Mouse (Mus musculus) heart, embryonic 14.5 days (tissue): Measurements from ENCODE around the gene Smyd2. TPM values are rescaled to one million over a fixed set of nuclear protein-coding genes. Genes with fewer than 3 reads are reported as not detected.

Experiments used
- ATAC-seq: fragments of 200-750 bp; cut with Nextera tagmentation; 2 replicates; pipeline ENCODE4 v1.8.0; 2017; ENCODE audit warnings: low read depth, moderate TSS enrichment; ENCODE audit not compliant: insufficient number of reproducible peaks, insufficient read depth, low FRiP score
- H3K27ac ChIP-seq, 2 experiments: fragments of 200-500 bp in 1 of 2; fragments of 300-500 bp in 1 of 2; sonication (generic) in 1 of 2; replicated peaks in 1 of 2; 2 replicates each; pipeline ENCODE4 v1.5.1; 2012 to 2014; ENCODE audit warnings: low read depth in 2 of 2, low read length in 2 of 2, control low read depth in 1 of 2, mild to moderate bottlenecking in 1 of 2, mixed read lengths in 1 of 2; ENCODE audit not compliant: control insufficient read depth in 1 of 2, insufficient read depth in 1 of 2
- H3K27me3 ChIP-seq: fragments of 300-500 bp; sonication (generic); 2 replicates; pipeline ENCODE4 v1.6.1; 2014; ENCODE audit warnings: mild to moderate bottlenecking, low read length, control low read depth; ENCODE audit not compliant: control insufficient read depth, insufficient read depth
- H3K36me3 ChIP-seq: fragments of 300-500 bp; sonication (generic); 2 replicates; pipeline ENCODE4 v1.6.1; 2014; ENCODE audit warnings: mild to moderate bottlenecking, control low read depth, low read length, mixed read lengths; ENCODE audit not compliant: control insufficient read depth, insufficient read depth
- H3K4me1 ChIP-seq, 2 experiments: fragments of 200-500 bp in 1 of 2; fragments of 300-500 bp in 1 of 2; sonication (generic) in 1 of 2; 2 replicates each; pipeline ENCODE4 v1.6.1; 2012 to 2014; ENCODE audit warnings: low read length in 2 of 2, control low read depth in 1 of 2, mixed read lengths in 1 of 2; ENCODE audit not compliant: control insufficient read depth in 2 of 2, insufficient read depth in 2 of 2
- H3K4me2 ChIP-seq: fragments of 300-500 bp; sonication (generic); 2 replicates; pipeline ENCODE4 v1.6.1; 2014; ENCODE audit warnings: mild to moderate bottlenecking, low read length
- H3K4me3 ChIP-seq, 2 experiments: fragments of 200-500 bp in 1 of 2; fragments of 300-500 bp in 1 of 2; sonication (generic) in 1 of 2; 2 replicates each; pipeline ENCODE4 v1.5.1; 2012 to 2014; ENCODE audit warnings: low read length in 2 of 2, mild to moderate bottlenecking in 2 of 2, control low read depth in 1 of 2, low read depth in 1 of 2, moderate library complexity in 1 of 2; ENCODE audit not compliant: control insufficient read depth in 1 of 2, insufficient read depth in 1 of 2
- H3K9ac ChIP-seq: fragments of 300-500 bp; sonication (generic); 2 replicates; pipeline ENCODE4 v1.6.1; 2014; ENCODE audit warnings: mild to moderate bottlenecking, low read length
- H3K9me3 ChIP-seq: fragments of 300-500 bp; sonication (generic); 2 replicates; pipeline ENCODE4 v1.6.1; 2016; ENCODE audit warnings: low read length, control low read depth; ENCODE audit not compliant: control insufficient read depth
- WGBS: fragments of 180-500 bp; shearing (Covaris S2); extraction: QIAGEN DNeasy Blood & Tissue Kit; methylation state at CpG from one replicate; pipeline ENCODE4 v1.1.7; 2014; 5-methylcytosine and 5-hydroxymethylcytosine counted together
- polyA plus RNA-seq: library from polyadenylated mRNA; unstranded; fragments of >200 nt; fragmentation: Nextera tagmentation; extraction: Ambion mirVana; gene quantifications from 2 replicates; pipeline ENCODE4 v1.2.1, GENCODE M21; 2014

Gene Smyd2
- polyA plus RNA-seq, 1 experiment from 2014 or later, result 227 TPM

DNA sequence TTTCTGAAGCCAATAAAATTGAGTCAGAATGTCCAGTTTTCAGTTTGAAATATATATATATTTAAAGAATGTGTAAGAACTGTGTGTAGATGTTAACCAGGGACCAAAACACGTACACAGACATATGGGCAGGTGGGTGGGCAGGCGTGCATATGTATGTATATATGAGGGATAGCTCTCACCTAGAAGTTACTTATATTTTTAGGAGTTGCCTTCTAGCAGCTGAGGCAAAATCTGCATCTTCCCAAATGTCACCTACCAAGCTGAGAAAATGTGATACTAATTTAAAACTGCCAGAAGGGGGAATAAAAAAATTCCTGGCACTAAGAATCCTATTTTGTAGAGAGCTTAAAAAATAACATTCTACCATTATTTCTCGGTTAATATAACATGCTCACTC, 2.4 kb downstream of the Smyd2 start:
- no peak for ATAC-seq
- 84% methylated on average over 3 of the region's 3 CpGs for WGBS
- Histone ChIP-seq H3K27ac (no peak overlapping the region), H3K9me3 (no peaks in the 10 kb centered on the region), H3K27me3 (no peaks in the 10 kb centered on the region), H3K4me2 (peak overlapping the region; percentile 80), H3K9ac (peak overlapping the region; percentile 92), H3K36me3 (0 out of 2 replicates have a peak, but pooled peaks cover 3% of the 10 kb centered on the region), H3K4me1 (peaks cover 26 to 76% of the 10 kb centered on the region in 2 experiments), H3K4me3 (no peak overlapping the region)

DNA sequence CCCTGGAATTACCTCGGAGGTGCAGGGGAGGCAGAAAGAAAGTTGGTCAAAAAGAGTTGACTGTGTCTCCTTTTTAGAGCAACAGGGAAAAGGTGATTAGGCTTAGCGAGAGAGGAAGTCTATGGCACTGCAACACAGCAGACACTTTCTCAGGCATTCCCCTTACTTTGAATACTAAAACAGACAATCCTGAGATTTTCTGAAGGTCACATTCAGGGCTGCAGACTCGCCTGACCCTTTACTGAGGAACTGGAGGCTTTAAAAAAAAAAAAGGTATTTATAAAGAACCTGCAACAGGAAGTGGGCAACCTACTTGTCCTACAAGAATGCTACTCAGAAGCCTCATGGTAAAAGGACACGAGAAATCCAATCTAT, 5.0 kb downstream of the Smyd2 start:
- ATAC-seq, result no peak
- H3K4me1 ChIP-seq, result peaks cover 31 to 81% of the 10 kb centered on the region in 2 experiments
- no peaks in the 10 kb centered on the region for H3K27me3 ChIP-seq
- no peak overlapping the region for H3K4me3 ChIP-seq
- H3K9me3 ChIP-seq, result no peaks in the 10 kb centered on the region
- WGBS, result 42% methylated on average over 4 of the region's 4 CpGs
- peaks cover 16% of the 10 kb centered on the region for H3K36me3 ChIP-seq
- H3K27ac ChIP-seq, result peak overlapping the region; percentile 56 to 78
- peak overlapping the region; percentile 12 for H3K9ac ChIP-seq
- peak overlapping the region; percentile 1 for H3K4me2 ChIP-seq

DNA sequence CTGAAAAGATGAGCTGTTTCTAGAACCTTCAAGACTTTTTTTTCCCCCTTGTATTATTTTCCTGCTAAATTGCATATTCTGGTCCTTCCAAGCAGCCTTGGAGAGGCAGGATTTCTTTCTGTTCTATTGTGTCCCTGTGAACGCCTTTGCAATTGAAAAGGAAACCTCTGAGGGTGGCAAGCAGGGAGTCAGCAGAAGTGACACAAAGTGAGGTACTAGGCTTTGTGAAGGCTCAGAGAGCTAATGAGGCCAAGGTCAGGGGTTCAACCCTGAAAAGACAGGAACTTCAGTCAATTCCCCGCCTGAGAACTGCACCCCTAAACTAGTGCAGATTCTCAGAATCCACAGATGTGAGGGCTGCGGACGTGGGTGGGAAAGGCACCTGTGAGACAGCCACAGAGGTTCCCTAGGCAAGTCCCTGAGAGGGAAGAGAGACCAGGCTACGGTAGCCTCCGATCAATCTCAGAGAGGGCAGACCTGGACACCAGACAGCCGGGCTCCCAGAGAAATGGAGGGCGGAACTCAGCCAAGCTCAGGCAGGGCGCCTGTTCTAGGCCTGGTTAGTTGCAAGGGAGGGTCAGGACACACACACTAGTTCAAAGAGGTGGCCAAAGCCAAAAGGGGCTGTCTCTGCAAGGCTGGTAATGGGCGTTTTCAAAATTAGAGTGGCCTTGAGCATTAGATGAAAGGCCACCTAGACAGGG, 5.6 kb downstream of the Smyd2 start:
- 55% methylated on average over 10 of the region's 10 CpGs for WGBS
- Histone ChIP-seq H3K9ac (peak overlapping the region; percentile 12), H3K4me2 (peak overlapping the region; percentile 1), H3K27me3 (no peaks in the 10 kb centered on the region), H3K36me3 (peaks cover 16% of the 10 kb centered on the region), H3K4me1 (peaks cover 35 to 86% of the 10 kb centered on the region in 2 experiments), H3K4me3 (no peak overlapping the region), H3K27ac (peak overlapping the region; percentile 56 to 78), H3K9me3 (no peaks in the 10 kb centered on the region)
- no peak for ATAC-seq

DNA sequence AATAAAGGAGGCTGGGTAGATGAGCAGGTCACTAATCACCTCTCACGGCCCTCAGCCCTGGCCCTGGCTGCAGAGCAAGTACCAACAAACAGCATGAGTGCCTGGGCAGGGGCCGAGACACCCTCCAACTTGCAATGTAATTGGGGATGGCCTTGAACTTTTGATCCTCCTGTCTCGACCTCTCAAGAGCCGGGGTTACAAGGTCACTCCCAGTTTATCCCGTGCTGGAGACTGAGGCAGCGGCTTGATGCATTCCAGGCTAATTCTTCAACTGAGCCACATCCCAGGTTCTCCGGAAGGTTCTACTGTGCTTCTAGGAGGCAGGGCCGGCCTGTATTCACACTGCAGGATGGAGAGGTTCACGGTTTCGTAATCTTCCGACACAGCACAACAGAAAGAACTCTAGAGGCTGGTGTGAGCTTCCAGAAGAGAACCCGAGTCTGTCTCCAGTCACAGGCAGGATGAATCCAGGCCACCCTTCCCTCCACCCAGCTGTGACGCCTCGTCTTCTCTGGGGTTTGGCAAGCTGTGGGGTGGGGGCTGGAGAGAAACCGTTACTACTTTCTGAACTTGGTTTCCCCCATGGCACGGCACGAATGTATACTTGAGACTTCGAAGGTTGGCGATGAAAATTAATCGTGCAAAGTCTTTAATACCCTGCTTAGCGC, 8.9 kb downstream of the Smyd2 start:
- Histone ChIP-seq H3K9ac (peak overlapping the region; percentile 16; the same call in 1 of the 2 replicates), H3K27me3 (no peaks in the 10 kb centered on the region), H3K27ac (0 out of 4 replicates have a peak overlapping the region, but pooled peaks of 1 of the 2 experiments have one; percentile 6), H3K9me3 (no peaks in the 10 kb centered on the region), H3K36me3 (peaks cover 33% of the 10 kb centered on the region), H3K4me2 (no peak overlapping the region), H3K4me1 (peaks cover 42 to 95% of the 10 kb centered on the region in 2 experiments), H3K4me3 (no peak overlapping the region)
- 77% methylated on average over 21 of the region's 21 CpGs for WGBS
- no peak for ATAC-seq

DNA sequence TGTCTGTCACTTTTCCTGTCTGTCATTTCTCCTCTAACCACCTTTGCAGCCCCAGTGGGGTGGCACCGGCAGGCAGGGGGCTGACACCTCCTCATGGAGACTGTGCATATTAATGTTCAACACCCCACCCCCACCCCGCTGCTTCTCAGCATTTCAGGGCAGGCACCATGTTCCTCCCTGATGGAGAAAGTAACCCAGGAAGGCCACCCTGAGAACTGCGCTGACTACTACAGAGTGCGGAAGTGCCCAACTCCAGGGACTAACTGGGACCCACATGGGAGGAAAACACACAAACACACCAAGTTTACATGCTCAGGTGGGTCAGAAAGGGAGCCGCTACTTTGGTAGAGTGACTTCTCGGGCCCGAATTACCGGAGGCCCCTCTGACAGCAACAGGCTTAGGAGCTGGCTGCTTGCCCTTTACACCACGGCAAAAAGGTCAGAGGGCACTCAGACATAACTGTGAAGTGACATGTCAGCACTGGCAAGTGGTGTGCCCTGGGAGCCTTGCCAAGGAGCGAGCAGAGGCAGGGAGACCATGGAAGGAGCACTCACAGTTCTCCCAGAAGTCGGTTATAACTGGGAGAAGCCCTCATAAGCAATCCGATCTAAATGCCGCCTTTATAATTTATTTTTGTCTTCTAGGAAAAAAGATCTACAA, 11.3 kb downstream of the Smyd2 start:
- Histone ChIP-seq H3K4me1 (peaks cover 35 to 77% of the 10 kb centered on the region in 2 experiments), H3K9me3 (no peaks in the 10 kb centered on the region), H3K36me3 (peaks cover 46% of the 10 kb centered on the region), H3K27me3 (no peaks in the 10 kb centered on the region), H3K4me3 (no peak overlapping the region), H3K27ac (peak overlapping the region; percentile 77 to 83), H3K4me2 (peak overlapping the region; percentile 42), H3K9ac (peak overlapping the region; percentile 53)
- WGBS, result 29% methylated on average over 13 of the region's 13 CpGs
- ATAC-seq, result peak; percentile 77

DNA sequence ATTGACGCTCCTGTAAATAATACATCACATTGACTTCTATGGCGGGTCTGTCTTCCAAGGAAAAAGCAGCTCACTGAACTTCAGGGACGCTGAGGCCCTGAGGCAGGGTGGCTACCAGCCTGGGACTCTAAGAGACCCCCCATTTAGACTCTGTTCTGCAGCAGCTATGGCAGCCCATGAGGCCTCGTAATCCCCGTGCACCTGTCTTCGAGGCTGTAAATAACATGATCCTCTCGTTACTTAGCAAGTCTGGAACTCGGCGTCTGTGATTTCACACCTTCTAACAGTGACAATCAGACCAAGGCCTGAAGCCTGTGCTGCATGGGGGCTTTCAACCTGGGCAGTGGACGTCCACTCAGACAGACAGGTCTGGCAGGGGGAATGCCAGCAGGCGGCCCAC, 19.0 kb downstream of the Smyd2 start:
- Histone ChIP-seq H3K9ac (no peak overlapping the region), H3K27ac (no peak overlapping the region)

DNA sequence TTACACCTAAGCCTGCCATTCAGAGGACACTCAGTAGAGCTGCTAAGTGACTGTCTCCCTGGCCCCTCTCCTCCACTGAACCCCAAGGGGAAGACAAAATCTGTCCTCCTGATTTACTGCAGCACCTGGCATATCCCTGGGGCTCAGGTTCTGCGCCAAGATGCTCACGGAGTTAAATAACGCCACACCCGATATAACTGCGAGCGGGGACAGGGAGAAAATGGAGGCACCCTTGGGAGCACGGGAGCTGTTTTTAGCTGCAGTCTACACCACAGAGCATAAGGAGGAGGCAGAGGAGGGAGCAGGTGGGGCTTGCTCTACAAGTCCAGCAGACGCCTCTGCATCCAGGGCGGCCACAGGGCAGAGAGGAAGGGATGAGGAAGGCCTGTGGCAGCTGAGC, 19.8 kb downstream of the Smyd2 start:
- Histone ChIP-seq H3K36me3 (peaks cover 28% of the 10 kb centered on the region), H3K27ac (no peak overlapping the region), H3K9me3 (no peaks in the 10 kb centered on the region), H3K27me3 (no peaks in the 10 kb centered on the region), H3K9ac (no peak overlapping the region), H3K4me3 (no peak overlapping the region), H3K4me1 (peaks cover 27 to 45% of the 10 kb centered on the region in 2 experiments), H3K4me2 (no peak overlapping the region)
- 91% methylated on average over 9 of the region's 9 CpGs for WGBS
- no peak for ATAC-seq

More for the DNA sequence above, 19.0 kb downstream of the Smyd2 start:
- H3K4me3 ChIP-seq, result no peak overlapping the region
- 67% methylated on average over 11 of the region's 11 CpGs for WGBS
- no peaks in the 10 kb centered on the region for H3K27me3 ChIP-seq
- no peak overlapping the region for H3K4me2 ChIP-seq
- no peak for ATAC-seq
- peaks cover 26 to 40% of the 10 kb centered on the region in 2 experiments for H3K4me1 ChIP-seq
- H3K9me3 ChIP-seq, result no peaks in the 10 kb centered on the region
- H3K36me3 ChIP-seq, result peaks cover 34% of the 10 kb centered on the region
